Mouse (Mus musculus) c-Kit-positive CD71-positive TER-119-negative erythroid progenitor cells, embryonic 14.5 days (primary cell): ENCODE data around the gene Thbs1.

ENCODE experiments used
- DNase-seq: peaks from one replicate; pipeline ENCODE4 v3.0.0-alpha.2; 2013; ENCODE audit warnings: low read depth

Gene Thbs1

DNA sequence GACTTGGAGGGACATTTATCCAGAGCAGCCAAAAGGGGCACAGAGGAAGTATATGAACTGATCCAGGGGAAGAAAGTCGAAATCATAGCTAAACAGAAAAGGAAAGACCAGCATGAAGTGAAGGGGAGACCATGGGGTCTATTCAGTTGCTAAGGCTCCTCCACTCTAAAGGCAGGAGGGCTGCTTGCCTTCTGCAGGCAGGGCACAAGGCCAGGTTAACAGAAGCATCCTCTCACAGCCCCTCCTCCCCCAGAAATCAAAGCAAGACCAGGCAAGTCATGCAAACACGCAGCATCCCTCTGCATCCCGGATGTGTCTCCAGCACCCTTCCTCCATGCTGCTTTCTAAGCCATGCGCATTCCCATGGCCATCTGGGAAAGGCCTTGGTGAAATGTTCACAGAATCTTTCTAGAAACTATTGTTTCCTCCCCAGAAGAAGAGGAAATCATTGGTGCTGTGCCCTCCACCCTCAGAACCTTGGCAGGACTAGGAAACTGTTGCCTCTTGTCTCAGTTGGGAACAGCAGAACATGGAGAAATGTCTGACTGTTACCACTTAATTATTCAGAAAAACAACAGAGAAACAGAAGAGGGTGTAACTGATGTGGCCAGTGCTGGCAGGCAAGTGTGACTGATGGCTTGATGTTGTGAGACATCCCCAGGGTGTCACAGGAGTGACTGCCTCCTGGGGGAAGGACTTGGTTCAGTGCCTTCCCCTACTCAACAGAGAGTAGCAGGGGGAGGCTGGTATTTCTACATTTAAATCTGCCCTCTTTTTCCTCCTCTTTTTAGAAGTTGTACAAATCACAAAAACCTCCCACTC is 36.9 kb downstream of the Thbs1 start:
- no peak for DNase-seq

DNA sequence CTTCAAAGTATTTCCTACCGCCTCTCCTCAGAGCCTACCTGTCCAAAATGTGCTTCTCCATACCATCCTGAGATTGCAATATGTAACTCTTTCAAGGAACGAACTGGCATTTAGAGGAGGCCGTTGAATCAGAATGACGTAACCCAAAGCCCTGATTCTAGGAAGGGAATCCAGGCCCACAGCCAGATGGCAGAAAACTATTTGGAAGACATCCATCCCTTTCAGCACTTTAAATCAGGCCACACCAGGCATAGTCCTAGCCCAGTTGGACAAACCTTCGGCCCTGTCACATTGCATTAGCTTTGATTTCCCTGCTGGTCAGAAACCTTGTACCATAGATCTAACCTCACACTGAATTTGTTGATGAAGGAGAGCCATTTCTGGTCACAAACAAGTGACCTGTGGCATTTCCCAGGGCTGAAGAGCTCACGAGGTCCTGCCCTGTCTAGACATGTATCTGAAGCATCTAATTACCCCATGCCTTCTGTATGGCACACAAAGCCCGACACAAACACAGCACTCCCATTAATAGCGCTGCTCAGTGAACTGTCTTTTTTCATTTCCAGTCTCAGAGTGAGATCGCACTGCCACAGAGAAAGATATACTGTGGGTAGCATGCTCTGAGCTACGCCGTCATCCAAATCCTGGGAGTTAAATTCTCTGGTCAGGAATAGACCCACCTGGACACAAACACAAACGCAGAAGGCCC is 38.3 kb downstream of the Thbs1 start:
- no peak for DNase-seq

DNA sequence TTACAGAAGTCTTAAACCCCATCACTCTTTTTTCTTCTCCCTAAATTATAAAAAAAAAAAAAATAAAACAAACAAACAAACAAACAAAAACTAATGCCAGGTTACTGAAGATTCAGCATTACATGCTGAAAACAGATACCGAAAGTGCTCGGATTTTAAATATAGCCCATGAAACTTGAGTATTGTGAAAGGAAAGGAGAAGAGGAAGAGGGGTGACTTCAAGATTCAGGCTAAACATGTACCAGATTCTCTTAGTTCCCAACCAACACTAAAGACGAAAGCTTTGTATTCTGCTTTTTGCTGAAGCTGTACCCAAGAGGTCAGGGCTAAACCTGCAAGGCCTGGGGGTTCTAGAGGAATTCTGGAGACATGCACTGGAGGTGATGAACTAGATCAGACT is 46.4 kb downstream of the Thbs1 start:
- no peak for DNase-seq

DNA sequence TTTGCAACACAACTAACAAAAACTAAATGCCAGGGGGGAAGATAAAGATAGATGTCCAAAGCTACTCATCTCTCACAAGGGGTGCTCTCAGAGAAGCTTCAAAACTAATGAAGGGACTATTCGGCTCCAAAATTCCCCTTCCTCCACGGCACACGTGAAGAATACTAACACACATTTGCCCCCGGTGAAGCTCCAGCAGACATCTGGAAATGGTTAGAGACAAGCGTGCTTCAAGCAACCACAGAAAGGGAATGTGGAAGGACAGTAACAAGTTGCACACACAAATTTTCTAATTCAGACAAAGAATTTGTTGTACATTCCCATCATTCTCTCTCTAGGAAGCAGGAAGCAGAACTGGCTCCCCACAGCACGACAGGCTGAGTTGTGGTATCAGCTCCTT is 47.5 kb downstream of the Thbs1 start:
- DNase-seq: no peak

- no peak for DNase-seq
These were observed 48.9 kb downstream of the Thbs1 start for GRCm38 (mm10) chr2:118160547-118160946.

DNA sequence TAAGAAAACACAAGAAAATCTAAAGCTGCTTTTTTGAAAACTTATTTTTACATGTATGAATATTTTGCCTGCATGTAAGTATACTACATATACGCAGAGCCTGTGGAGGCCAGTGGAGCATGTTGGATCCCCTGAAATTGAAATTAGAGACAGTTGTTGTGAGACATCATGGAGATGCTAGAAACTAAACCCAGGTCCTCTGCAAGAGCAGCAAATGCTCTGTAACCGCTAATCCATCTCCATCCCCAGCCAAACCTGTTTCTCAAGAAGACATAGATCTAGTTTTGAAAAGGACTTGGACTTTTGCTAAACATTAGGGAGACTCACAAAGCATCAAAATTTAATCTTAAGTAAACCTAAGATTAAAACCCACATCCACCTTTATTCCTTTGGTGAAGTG is 49.3 kb downstream of the Thbs1 start:
- no peak for DNase-seq

DNA sequence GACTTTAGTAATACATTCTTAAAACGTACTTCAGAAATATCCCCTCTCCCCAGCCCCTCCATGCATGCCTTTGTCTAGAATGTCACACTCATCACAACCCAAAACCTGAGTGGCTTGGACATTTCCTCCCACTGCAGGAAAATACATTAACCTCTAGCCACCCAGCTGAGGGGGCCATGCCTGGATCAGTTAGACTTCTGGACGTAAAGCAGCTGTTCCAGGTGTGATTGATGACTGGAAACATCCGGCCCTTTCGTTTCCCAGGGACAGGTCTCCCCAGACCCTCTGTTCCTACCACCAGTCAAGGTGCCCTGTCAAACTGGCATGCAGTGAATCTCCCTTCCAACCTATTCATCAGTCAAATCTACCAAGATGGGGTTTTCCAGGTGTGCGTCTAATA is 50.8 kb downstream of the Thbs1 start:
- no peak for DNase-seq

GRCm38 (mm10) chr2:118164137-118164536 is 52.5 kb downstream of the Thbs1 start:
- DNase-seq: no peak

- DNase-seq: no peak
These were observed 54.0 kb downstream of the Thbs1 start for GRCm38 (mm10) chr2:118165691-118166090.

GRCm38 (mm10) chr2:118167731-118168130 is 56.1 kb downstream of the Thbs1 start:
- no peak for DNase-seq

- no peak for DNase-seq
These were observed 56.5 kb downstream of the Thbs1 start for GRCm38 (mm10) chr2:118168225-118168624.

DNA sequence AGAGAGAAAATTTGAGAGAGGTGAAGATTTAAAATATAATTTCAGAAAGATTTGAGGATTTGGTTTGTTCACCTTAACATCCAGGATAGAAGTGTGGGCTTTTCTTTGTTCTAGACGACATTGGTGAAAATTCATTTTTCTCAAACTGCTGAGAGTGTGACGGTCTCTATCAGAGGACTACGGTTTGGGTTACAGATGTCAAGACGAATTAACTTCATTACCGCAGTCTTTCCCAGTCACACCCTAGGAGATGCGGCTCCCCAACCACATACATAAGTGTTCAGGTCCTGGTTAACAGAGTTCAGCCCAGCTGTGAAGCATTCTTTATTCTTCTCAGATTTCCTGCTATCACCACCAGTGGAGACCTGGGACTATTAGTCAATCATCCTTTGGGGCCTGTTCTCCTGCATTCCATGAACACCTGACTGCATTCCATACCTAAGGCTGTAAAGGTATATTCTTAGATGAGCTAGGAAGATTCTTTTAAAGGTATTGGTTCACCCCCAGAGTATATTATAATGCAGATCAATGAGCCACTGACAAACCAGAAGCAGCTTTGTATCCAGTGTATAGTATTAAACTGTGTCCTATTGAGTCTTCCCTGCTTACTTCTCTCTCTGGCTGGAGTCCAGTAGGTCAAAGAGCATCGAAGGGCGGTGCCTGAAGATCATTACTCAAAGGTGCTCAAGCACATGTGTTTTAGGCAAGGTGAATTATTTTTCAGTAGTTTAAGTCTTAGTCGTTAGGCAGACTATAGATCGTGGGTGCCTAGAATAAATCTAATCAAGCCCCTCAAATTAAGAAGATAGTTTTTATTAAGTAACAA is 63.1 kb downstream of the Thbs1 start:
- no peak for DNase-seq
